Mouse (Mus musculus) heart, embryonic 16.5 days (tissue): ENCODE results near the gene Fras1. TPM values are rescaled to one million over a fixed set of nuclear protein-coding genes. Genes with fewer than 3 reads are reported as not detected.

Source experiments
- ATAC-seq: fragments of 200-750 bp; cut with Nextera tagmentation; replicated peaks from 2 replicates; pipeline ENCODE4 v1.8.0; 2017; ENCODE audit warnings: moderate number of reproducible peaks; ENCODE audit not compliant: insufficient read depth, low FRiP score; ENCODE audit errors: extremely low read depth
- H3K27ac ChIP-seq: fragments of 300-500 bp; sonication (generic); 2 replicates; pipeline ENCODE4 v1.5.1; 2014; ENCODE audit warnings: mild to moderate bottlenecking, low read length, control low read depth, moderate library complexity
- H3K27me3 ChIP-seq: fragments of 300-500 bp; sonication (generic); 2 replicates; pipeline ENCODE4 v1.6.1; 2014; ENCODE audit warnings: low read length, mixed read lengths; ENCODE audit not compliant: control insufficient read depth, insufficient read depth
- H3K36me3 ChIP-seq: fragments of 300-500 bp; sonication (generic); 2 replicates; pipeline ENCODE4 v1.6.1; 2014; ENCODE audit not compliant: control insufficient read depth, insufficient read depth
- H3K4me1 ChIP-seq: fragments of 300-500 bp; sonication (generic); 2 replicates; pipeline ENCODE4 v1.6.1; 2014; ENCODE audit warnings: low read length, mixed read lengths; ENCODE audit not compliant: control insufficient read depth, insufficient read depth
- H3K4me2 ChIP-seq: fragments of 300-500 bp; sonication (generic); 2 replicates; pipeline ENCODE4 v1.6.1; 2014; ENCODE audit warnings: low read depth, mild to moderate bottlenecking, control low read depth, low read length
- H3K4me3 ChIP-seq: fragments of 300-500 bp; sonication (generic); 2 replicates; pipeline ENCODE4 v1.5.1; 2014; ENCODE audit warnings: mild to moderate bottlenecking, control low read depth, low read length
- H3K9ac ChIP-seq: fragments of 300-500 bp; sonication (generic); 2 replicates; pipeline ENCODE4 v1.6.1; 2014; ENCODE audit warnings: low read length, control low read depth
- H3K9me3 ChIP-seq: fragments of 300-500 bp; sonication (generic); replicated peaks from 2 replicates; pipeline ENCODE4 v1.6.1; 2016; ENCODE audit warnings: low read length; ENCODE audit not compliant: control insufficient read depth
- WGBS: fragments of 180-500 bp; shearing (Covaris S2); extraction: QIAGEN DNeasy Blood & Tissue Kit; methylation state at CpG from one replicate; pipeline ENCODE4 v1.1.7; 2014; 5-methylcytosine and 5-hydroxymethylcytosine counted together
- polyA plus RNA-seq: library from polyadenylated mRNA; unstranded; fragments of >200 nt; fragmentation: Nextera tagmentation; extraction: Ambion mirVana; gene quantifications from 2 replicates; pipeline ENCODE4 v1.2.1, GENCODE M21; 2015

Gene Fras1
- polyA plus RNA-seq, 1 experiment from 2014 or later: 12.0 TPM

GRCm38 (mm10) chr5:96595793-96596192, 222.0 kb downstream of the Fras1 start:
- Histone ChIP-seq H3K4me2 (no peak overlapping the region), H3K4me3 (no peak overlapping the region), H3K4me1 (no peaks in the 10 kb centered on the region), H3K9ac (no peak overlapping the region), H3K36me3 (no peaks in the 10 kb centered on the region), H3K27ac (no peak overlapping the region), H3K9me3 (no peaks in the 10 kb centered on the region), H3K27me3 (no peaks in the 10 kb centered on the region)
- no peak for ATAC-seq
- 88% methylated on average over 5 of the region's 5 CpGs for WGBS

- Histone ChIP-seq H3K4me2 (no peak overlapping the region), H3K4me3 (no peak overlapping the region), H3K27me3 (no peaks in the 10 kb centered on the region), H3K36me3 (no peaks in the 10 kb centered on the region), H3K9ac (no peak overlapping the region), H3K4me1 (no peaks in the 10 kb centered on the region), H3K9me3 (no peaks in the 10 kb centered on the region), H3K27ac (no peak overlapping the region)
- no peak for ATAC-seq
- WGBS: 77% methylated on average over 7 of the region's 7 CpGs
Measured at GRCm38 (mm10) chr5:96603974-96604769, 230.4 kb downstream of the Fras1 start.

- Histone ChIP-seq H3K4me3 (no peak overlapping the region), H3K4me1 (no peaks in the 10 kb centered on the region), H3K27ac (no peak overlapping the region), H3K36me3 (no peaks in the 10 kb centered on the region), H3K9ac (no peak overlapping the region), H3K9me3 (no peaks in the 10 kb centered on the region), H3K4me2 (no peak overlapping the region), H3K27me3 (no peaks in the 10 kb centered on the region)
- 77% methylated on average over 5 of the region's 5 CpGs for WGBS
- no peak for ATAC-seq
Measured at GRCm38 (mm10) chr5:96608036-96608435, 234.3 kb downstream of the Fras1 start.

GRCm38 (mm10) chr5:96608581-96609280, 235.0 kb downstream of the Fras1 start:
- Histone ChIP-seq H3K4me1 (no peaks in the 10 kb centered on the region), H3K4me3 (no peak overlapping the region), H3K36me3 (no peaks in the 10 kb centered on the region), H3K27me3 (no peaks in the 10 kb centered on the region), H3K9me3 (no peaks in the 10 kb centered on the region), H3K27ac (no peak overlapping the region), H3K4me2 (no peak overlapping the region), H3K9ac (no peak overlapping the region)
- 90% methylated on average over 3 of the region's 3 CpGs for WGBS
- ATAC-seq: no peak

- Histone ChIP-seq H3K36me3 (no peaks in the 10 kb centered on the region), H3K4me1 (peaks cover 10% of the 10 kb centered on the region), H3K9me3 (no peaks in the 10 kb centered on the region), H3K27me3 (no peaks in the 10 kb centered on the region), H3K9ac (no peak overlapping the region), H3K27ac (no peak overlapping the region), H3K4me2 (no peak overlapping the region), H3K4me3 (no peak overlapping the region)
- 82% methylated on average over 10 of the region's 10 CpGs for WGBS
- no peak for ATAC-seq
Measured at GRCm38 (mm10) chr5:96612077-96612476, 238.3 kb downstream of the Fras1 start.

GRCm38 (mm10) chr5:96616954-96617646, 243.3 kb downstream of the Fras1 start:
- Histone ChIP-seq H3K9me3 (no peaks in the 10 kb centered on the region), H3K9ac (no peak overlapping the region), H3K4me3 (no peak overlapping the region), H3K27ac (peak overlapping the region; percentile 69), H3K27me3 (no peaks in the 10 kb centered on the region), H3K4me2 (peak overlapping the region; percentile 15), H3K4me1 (peaks cover 22% of the 10 kb centered on the region), H3K36me3 (peaks cover 2% of the 10 kb centered on the region; the same call in 1 of the 2 replicates)
- WGBS: 11% methylated on average over 6 of the region's 6 CpGs
- ATAC-seq: peak; percentile 79

- Histone ChIP-seq H3K36me3 (peaks cover 2% of the 10 kb centered on the region; the same call in 1 of the 2 replicates), H3K9me3 (no peaks in the 10 kb centered on the region), H3K27me3 (no peaks in the 10 kb centered on the region), H3K4me2 (no peak overlapping the region), H3K4me3 (no peak overlapping the region), H3K4me1 (peaks cover 31% of the 10 kb centered on the region), H3K27ac (no peak overlapping the region), H3K9ac (no peak overlapping the region)
- WGBS: 58% methylated on average over 2 of the region's 2 CpGs
- no peak for ATAC-seq
Measured at GRCm38 (mm10) chr5:96618008-96618407, 244.3 kb downstream of the Fras1 start.

- WGBS: 44% methylated on average over 2 of the region's 2 CpGs
- H3K4me1 ChIP-seq: peaks cover 38% of the 10 kb centered on the region
- no peak overlapping the region for H3K4me3 ChIP-seq
- no peak for ATAC-seq
- H3K9ac ChIP-seq: no peak overlapping the region
- no peak overlapping the region for H3K4me2 ChIP-seq
- H3K27me3 ChIP-seq: no peaks in the 10 kb centered on the region
- peaks cover 2% of the 10 kb centered on the region; the same call in 1 of the 2 replicates for H3K36me3 ChIP-seq
- no peaks in the 10 kb centered on the region for H3K9me3 ChIP-seq
- no peak overlapping the region for H3K27ac ChIP-seq
Measured at GRCm38 (mm10) chr5:96620209-96620608, 246.5 kb downstream of the Fras1 start.

- H3K27ac ChIP-seq: no peak overlapping the region
Measured at GRCm38 (mm10) chr5:96620618-96621017, 246.9 kb downstream of the Fras1 start.

More at GRCm38 (mm10) chr5:96620618-96621017, 246.9 kb downstream of the Fras1 start:
- H3K27me3 ChIP-seq: no peaks in the 10 kb centered on the region
- peaks cover 2% of the 10 kb centered on the region; the same call in 1 of the 2 replicates for H3K36me3 ChIP-seq
- no peak overlapping the region for H3K9ac ChIP-seq
- no peak for ATAC-seq
- H3K9me3 ChIP-seq: no peaks in the 10 kb centered on the region
- 69% methylated on average over 5 of the region's 5 CpGs for WGBS
- H3K4me1 ChIP-seq: peaks cover 38% of the 10 kb centered on the region
- no peak overlapping the region for H3K4me2 ChIP-seq
- H3K4me3 ChIP-seq: no peak overlapping the region
